Mouse (Mus musculus) myocyte (in vitro differentiated cells): ENCODE measurements around the gene Fga. TPM values are rescaled to one million over a fixed set of nuclear protein-coding genes. Genes with fewer than 3 reads are reported as not detected.

Experiments used
- H3K27me3 ChIP-seq: one replicate; pipeline ENCODE4 v1.6.1; 2011; ENCODE audit not compliant: control insufficient read depth, insufficient read depth, insufficient read length
- H3K36me3 ChIP-seq: one replicate; pipeline ENCODE4 v1.6.1; 2011; ENCODE audit not compliant: control insufficient read depth, insufficient read depth
- H3K4me2 ChIP-seq: one replicate; pipeline ENCODE4 v1.6.1; 2011; ENCODE audit warnings: low read depth, control low read depth
- H3K4me3 ChIP-seq: one replicate; pipeline ENCODE4 v1.5.1; 2011; ENCODE audit warnings: mild to moderate bottlenecking, control low read depth, moderate library complexity
- H3K79me2 ChIP-seq: one replicate; pipeline ENCODE4 v1.6.1; 2011; ENCODE audit not compliant: control insufficient read depth, insufficient read depth
- H3ac ChIP-seq: one replicate; pipeline ENCODE4 v1.6.1; 2011; ENCODE audit not compliant: control insufficient read depth, insufficient read length
- CEBPB ChIP-seq: IDR thresholded peaks from 2 replicates; pipeline ENCODE4 v1.6.1; 2011; ENCODE audit warnings: mild to moderate bottlenecking, moderate library complexity; ENCODE audit not compliant: poor library complexity, insufficient read depth, severe bottlenecking
- E2F4 ChIP-seq: IDR thresholded peaks from one replicate; pipeline ENCODE4 v1.6.1; 2011; ENCODE audit warnings: mild to moderate bottlenecking, control low read depth, moderate library complexity; ENCODE audit not compliant: insufficient read depth
- MAX ChIP-seq: IDR thresholded peaks from one replicate; pipeline ENCODE4 v1.6.1; 2011; ENCODE audit warnings: low read depth, mild to moderate bottlenecking, control low read depth
- MYOD1 ChIP-seq, 3 experiments: IDR thresholded peaks; one replicate each; pipeline ENCODE4 v1.6.1; 2011; ENCODE audit warnings: control low read depth in 2 of 3, low read depth in 2 of 3, mild to moderate bottlenecking in 2 of 3, moderate library complexity in 1 of 3; ENCODE audit not compliant: insufficient read length in 2 of 3, control insufficient read depth in 1 of 3
- MYOG ChIP-seq, 3 experiments: IDR thresholded peaks; one replicate each; pipeline ENCODE4 v1.6.1; 2011; ENCODE audit warnings: control low read depth in 2 of 3, low read depth in 2 of 3, mild to moderate bottlenecking in 2 of 3; ENCODE audit not compliant: insufficient read length in 2 of 3, control insufficient read depth in 1 of 3, insufficient read depth in 1 of 3
- POLR2A ChIP-seq: IDR thresholded peaks from one replicate; pipeline ENCODE4 v1.6.1; 2011; ENCODE audit warnings: low read depth, mild to moderate bottlenecking, control low read depth, moderate library complexity; ENCODE audit not compliant: insufficient read length
- POLR2AphosphoS2 ChIP-seq: IDR thresholded peaks from one replicate; pipeline ENCODE4 v1.6.1; 2011; ENCODE audit warnings: low read depth, control low read depth; ENCODE audit not compliant: insufficient read length
- REST ChIP-seq: IDR thresholded peaks from one replicate; pipeline ENCODE4 v1.6.1; 2011; ENCODE audit warnings: mild to moderate bottlenecking, control low read depth, moderate library complexity; ENCODE audit not compliant: insufficient read depth, insufficient read length
- SRF ChIP-seq: IDR thresholded peaks from one replicate; pipeline ENCODE4 v1.6.1; 2011; ENCODE audit warnings: low read depth; ENCODE audit not compliant: control insufficient read depth, insufficient read length
- TCF12 ChIP-seq: IDR thresholded peaks from one replicate; pipeline ENCODE4 v1.6.1; 2011; ENCODE audit warnings: mild to moderate bottlenecking, control low read depth; ENCODE audit not compliant: poor library complexity, insufficient read depth, severe bottlenecking
- TCF3 ChIP-seq: IDR thresholded peaks from one replicate; pipeline ENCODE4 v1.6.1; 2011; ENCODE audit warnings: low read depth, control low read depth; ENCODE audit not compliant: insufficient read length
- USF1 ChIP-seq: IDR thresholded peaks from one replicate; pipeline ENCODE4 v1.6.1; 2011; ENCODE audit warnings: low read depth, mild to moderate bottlenecking, control low read depth, moderate library complexity
- polyA plus RNA-seq: library from polyadenylated mRNA; unstranded; fragments of >200 nt; fragmentation: generic; extraction: Trizol; gene quantifications from one replicate; pipeline ENCODE4 v1.2.1, GENCODE M21; 2012; ENCODE audit warnings: missing spikeins

Gene Fga
- polyA plus RNA-seq, 1 experiment: not detected

GRCm38 (mm10) chr3:83020387-83020786, 5.5 kb upstream of the Fga start:
- peaks cover 6% of the 10 kb centered on the region for H3K27me3 ChIP-seq
- no peaks in the 10 kb centered on the region for H3K79me2 ChIP-seq
- no peak for TF ChIP-seq TCF3
- no peak for TF ChIP-seq MYOG (IDR thresholded peaks at IDR 0.05; ENCODE audit: control insufficient read depth in 1 of 3, insufficient read depth in 1 of 3, insufficient read length in 2 of 3, low read depth in 2 of 3)
- no peak for TF ChIP-seq SRF
- TF ChIP-seq POLR2AphosphoS2: no peak
- TF ChIP-seq TCF12: no peak
- TF ChIP-seq USF1: no peak
- TF ChIP-seq E2F4: no peak
- TF ChIP-seq CEBPB: no peak
- TF ChIP-seq MYOD1 (IDR thresholded peaks at IDR 0.05; ENCODE audit: control insufficient read depth in 1 of 3, insufficient read length in 2 of 3, low read depth in 2 of 3): no peak
- TF ChIP-seq REST: no peak
- no peak for TF ChIP-seq POLR2A
- TF ChIP-seq MAX: no peak
- no peak overlapping the region for H3K4me3 ChIP-seq
- no peak overlapping the region for H3K4me2 ChIP-seq
- no peaks in the 10 kb centered on the region for H3K36me3 ChIP-seq
- no peak overlapping the region for H3ac ChIP-seq

GRCm38 (mm10) chr3:83021176-83021575, 4.7 kb upstream of the Fga start:
- H3K79me2 ChIP-seq: no peaks in the 10 kb centered on the region
- no peak overlapping the region for H3ac ChIP-seq
- no peak overlapping the region for H3K4me2 ChIP-seq
- no peaks in the 10 kb centered on the region for H3K36me3 ChIP-seq
- peaks cover 6% of the 10 kb centered on the region for H3K27me3 ChIP-seq
- no peak overlapping the region for H3K4me3 ChIP-seq
- no peak for TF ChIP-seq SRF
- TF ChIP-seq CEBPB: no peak
- TF ChIP-seq USF1: no peak
- no peak for TF ChIP-seq MYOG (IDR thresholded peaks at IDR 0.05; ENCODE audit: control insufficient read depth in 1 of 3, insufficient read depth in 1 of 3, insufficient read length in 2 of 3, low read depth in 2 of 3)
- no peak for TF ChIP-seq MAX
- TF ChIP-seq E2F4: no peak
- TF ChIP-seq MYOD1 (IDR thresholded peaks at IDR 0.05; ENCODE audit: control insufficient read depth in 1 of 3, insufficient read length in 2 of 3, low read depth in 2 of 3): no peak
- no peak for TF ChIP-seq TCF3
- TF ChIP-seq TCF12: no peak
- no peak for TF ChIP-seq POLR2A
- TF ChIP-seq REST: no peak

DNA sequence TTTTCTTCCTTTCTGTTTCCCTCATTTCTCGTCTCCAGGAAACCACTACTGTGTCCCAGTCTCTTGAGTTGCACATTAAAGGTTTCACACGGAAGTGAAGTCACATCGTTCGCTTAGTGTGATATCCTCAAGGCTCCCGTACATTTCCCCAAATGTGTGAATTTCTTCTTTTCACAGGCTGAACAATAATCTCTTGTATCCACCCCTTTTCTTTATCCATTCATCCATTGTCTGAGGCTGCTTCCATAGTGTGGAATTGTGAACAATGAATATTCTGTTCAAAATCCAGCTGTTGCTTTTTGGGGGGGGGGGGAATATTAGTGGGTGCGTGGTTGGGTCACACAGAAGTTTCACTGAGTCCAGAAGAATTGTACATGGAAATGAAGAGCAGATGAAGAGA, 840 bp upstream of the Fga start:
- TF ChIP-seq POLR2A (no peak), REST (no peak), MYOG (IDR thresholded peaks at IDR 0.05; ENCODE audit: control insufficient read depth in 1 of 3, insufficient read depth in 1 of 3, insufficient read length in 2 of 3, low read depth in 2 of 3) (no peak), CEBPB (no peak), SRF (no peak), E2F4 (no peak), POLR2AphosphoS2 (no peak), MAX (no peak), USF1 (no peak), MYOD1 (IDR thresholded peaks at IDR 0.05; ENCODE audit: control insufficient read depth in 1 of 3, insufficient read length in 2 of 3, low read depth in 2 of 3) (no peak), TCF3 (no peak), TCF12 (no peak)
- Histone ChIP-seq H3K4me3 (no peak overlapping the region), H3K4me2 (no peak overlapping the region), H3K27me3 (no peaks in the 10 kb centered on the region), H3ac (no peak overlapping the region), H3K79me2 (no peaks in the 10 kb centered on the region), H3K36me3 (no peaks in the 10 kb centered on the region)

DNA sequence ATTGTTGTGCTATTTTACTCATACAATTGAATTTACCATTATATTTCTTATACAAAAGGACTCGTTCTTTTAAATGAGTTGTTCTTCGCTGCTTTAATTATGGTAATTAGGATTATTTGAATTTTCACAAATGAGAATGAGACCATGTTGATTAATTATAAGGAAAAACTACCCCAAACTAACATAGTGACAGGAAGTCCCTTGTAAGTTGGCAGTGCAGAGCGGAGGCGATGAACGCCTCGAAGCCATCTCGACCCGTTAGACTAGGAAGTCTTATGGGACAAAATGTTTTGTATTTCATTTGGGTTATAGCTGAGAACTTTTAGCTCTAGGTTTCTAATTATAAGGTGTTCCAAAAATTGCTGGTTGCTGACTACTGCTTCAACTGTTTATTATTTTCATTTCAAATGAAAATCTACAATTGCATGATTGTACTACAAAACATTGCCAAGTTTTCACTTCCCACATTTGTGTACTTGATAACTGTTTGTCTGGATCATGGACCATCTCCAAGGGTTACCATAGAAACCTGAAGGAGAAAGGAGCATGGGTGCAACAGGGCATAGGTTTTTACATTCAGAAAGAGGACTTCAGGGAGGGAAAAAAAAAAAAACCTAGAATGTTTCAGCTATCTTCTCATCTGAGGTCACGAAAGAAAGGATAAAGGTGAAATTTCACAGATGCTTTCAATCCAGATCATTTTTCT, 1.8 kb downstream of the Fga start:
- no peak for TF ChIP-seq TCF12
- TF ChIP-seq USF1: no peak
- TF ChIP-seq MYOG (IDR thresholded peaks at IDR 0.05; ENCODE audit: control insufficient read depth in 1 of 3, insufficient read depth in 1 of 3, insufficient read length in 2 of 3, low read depth in 2 of 3): no peak
- no peak for TF ChIP-seq POLR2AphosphoS2
- no peak for TF ChIP-seq MAX
- no peak for TF ChIP-seq E2F4
- TF ChIP-seq REST: no peak
- H3K79me2 ChIP-seq: no peaks in the 10 kb centered on the region
- no peak overlapping the region for H3K4me2 ChIP-seq
- no peaks in the 10 kb centered on the region for H3K36me3 ChIP-seq
- no peak overlapping the region for H3K4me3 ChIP-seq
- peaks cover 15% of the 10 kb centered on the region for H3K27me3 ChIP-seq
- no peak overlapping the region for H3ac ChIP-seq

DNA sequence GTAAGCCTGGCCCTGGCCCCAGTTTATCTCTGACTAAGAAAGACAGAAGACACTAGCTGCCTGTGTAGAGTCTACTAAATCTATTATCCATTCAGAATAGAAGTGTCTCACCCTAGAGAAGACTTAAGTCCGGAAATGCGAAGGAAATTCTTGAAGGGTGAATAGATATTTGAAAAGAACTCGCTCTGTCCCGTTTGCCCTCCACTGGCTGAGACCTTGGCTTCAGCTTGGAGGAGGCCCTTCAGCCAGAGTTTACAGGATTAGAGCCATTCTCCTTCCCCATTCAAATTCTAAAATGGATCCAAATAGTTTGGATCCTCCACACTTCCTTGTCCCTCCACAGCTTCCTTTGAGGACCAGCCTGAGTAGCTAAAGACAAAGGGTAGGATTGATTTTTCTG, 4.5 kb downstream of the Fga start:
- no peak overlapping the region for H3K4me2 ChIP-seq

More for the DNA sequence above, 4.5 kb downstream of the Fga start:
- Histone ChIP-seq H3K4me3 (no peak overlapping the region), H3K27me3 (peaks cover 28% of the 10 kb centered on the region), H3ac (no peak overlapping the region), H3K36me3 (no peaks in the 10 kb centered on the region), H3K79me2 (no peaks in the 10 kb centered on the region)
- TF ChIP-seq SRF (no peak), E2F4 (no peak), MYOG (IDR thresholded peaks at IDR 0.05; ENCODE audit: control insufficient read depth in 1 of 3, insufficient read depth in 1 of 3, insufficient read length in 2 of 3, low read depth in 2 of 3) (no peak), REST (no peak), MYOD1 (IDR thresholded peaks at IDR 0.05; ENCODE audit: control insufficient read depth in 1 of 3, insufficient read length in 2 of 3, low read depth in 2 of 3) (no peak)
